9 mouse cellular contexts compared by ENCODE assay signal in genomic region chr2:118887845-118888548, GRCm38 (mm10). TPM values are rescaled to one million over a fixed set of nuclear protein-coding genes. Genes with fewer than 3 reads are reported as not detected.
DNase-seq lines count a peak whose midpoint lies in the region; ATAC-seq lines count a peak whose summit lies in the region.
"Had no signal": no experiment of that assay in that cellular context is flagged by ENCODE, and none has a peak within 500 bp of the region (broad histone marks: within the 10 kb centered on the region; RNA-seq: fewer than 3 reads in every experiment).

No protein-coding gene starts in this region.

- peak overlapping the region; percentile 22 for H3K4me3 ChIP-seq in heart, embryonic 12.5 days
- H3K4me3 ChIP-seq in intestine, embryonic 16.5 days (ENCODE audit: low read length) = no peak overlapping the region
- H3K4me3 ChIP-seq in midbrain, embryonic 16.5 days (ENCODE audit: low read depth, low read length) = no peak overlapping the region
- no peak overlapping the region for H3K4me3 ChIP-seq in forebrain, embryonic 15.5 days

- 16% methylated on average over 14 of the region's 14 CpGs for WGBS in heart, embryonic 12.5 days
- WGBS in intestine, embryonic 16.5 days = 27% methylated on average over 14 of the region's 14 CpGs
- WGBS in midbrain, embryonic 16.5 days = 27% methylated on average over 14 of the region's 14 CpGs
- WGBS in forebrain, embryonic 15.5 days = 30% methylated on average over 14 of the region's 14 CpGs

- peaks cover 71% of the 10 kb centered on the region for H3K27me3 ChIP-seq in heart, embryonic 12.5 days (replicated peaks)
- 0 out of 2 replicates have a peak, but pooled peaks cover 2% of the 10 kb centered on the region for H3K27me3 ChIP-seq in intestine, embryonic 16.5 days (replicated peaks; ENCODE audit: control insufficient read depth, insufficient read depth, low read length)
- H3K27me3 ChIP-seq in midbrain, embryonic 16.5 days (ENCODE audit: control insufficient read depth, insufficient read depth, low read depth, low read length) = peaks cover 1% of the 10 kb centered on the region; the same call in 1 of the 2 replicates
- H3K27me3 ChIP-seq in forebrain, embryonic 15.5 days = peaks cover 9% of the 10 kb centered on the region; the same call in 1 of the 2 replicates
- H3K27me3 ChIP-seq: Patski had no signal

- peak overlapping the region; percentile 58 for H3K4me2 ChIP-seq in heart, embryonic 12.5 days
- peak overlapping the region; percentile 9; the same call in 1 of the 2 replicates for H3K4me2 ChIP-seq in intestine, embryonic 16.5 days (ENCODE audit: low read depth, low read length)
- peak overlapping the region; percentile 43 for H3K4me2 ChIP-seq in midbrain, embryonic 16.5 days (ENCODE audit: low read length)
- no peak overlapping the region; the same call in 1 of the 2 replicates for H3K4me2 ChIP-seq in forebrain, embryonic 15.5 days (replicated peaks)

- intact Hi-C loops in heart, postnatal 25 days (cut with DNase I) = no loop called here

- peaks cover 14% of the 10 kb centered on the region for H3K4me1 ChIP-seq in heart, embryonic 12.5 days (replicated peaks)
- peaks cover 5% of the 10 kb centered on the region; the same call in 1 of the 2 replicates for H3K4me1 ChIP-seq in intestine, embryonic 16.5 days (ENCODE audit: control insufficient read depth, insufficient read depth, low read length)
- H3K4me1 ChIP-seq in midbrain, embryonic 16.5 days (ENCODE audit: control insufficient read depth, insufficient read depth, low read length) = peaks cover 5% of the 10 kb centered on the region
- peaks cover 8% of the 10 kb centered on the region for H3K4me1 ChIP-seq in forebrain, embryonic 15.5 days

- H3K9me3 ChIP-seq in heart, embryonic 12.5 days (replicated peaks) = no peaks in the 10 kb centered on the region
- no peaks in the 10 kb centered on the region for H3K9me3 ChIP-seq in intestine, embryonic 16.5 days (ENCODE audit: control insufficient read depth, low read length)
- H3K9me3 ChIP-seq in midbrain, embryonic 16.5 days (replicated peaks; ENCODE audit: control insufficient read depth, low read length, poor library complexity, severe bottlenecking) = no peaks in the 10 kb centered on the region
- H3K9me3 ChIP-seq in forebrain, embryonic 15.5 days = no peaks in the 10 kb centered on the region

- no peaks in the 10 kb centered on the region for H3K36me3 ChIP-seq in heart, embryonic 12.5 days
- no peaks in the 10 kb centered on the region; the same call in 1 of the 2 replicates for H3K36me3 ChIP-seq in intestine, embryonic 16.5 days (ENCODE audit: control insufficient read depth, insufficient read depth, low read length)
- no peaks in the 10 kb centered on the region for H3K36me3 ChIP-seq in midbrain, embryonic 16.5 days (ENCODE audit: control insufficient read depth, insufficient read depth, low read length)
- no peaks in the 10 kb centered on the region for H3K36me3 ChIP-seq in forebrain, embryonic 15.5 days

- H3K9ac ChIP-seq in heart, embryonic 12.5 days = 0 out of 2 replicates have a peak overlapping the region, but pooled peaks have one; percentile 39
- H3K9ac ChIP-seq in intestine, embryonic 16.5 days (ENCODE audit: low read depth, low read length) = no peak overlapping the region
- 0 out of 2 replicates have a peak overlapping the region, but pooled peaks have one; percentile 32 for H3K9ac ChIP-seq in midbrain, embryonic 16.5 days (ENCODE audit: low read depth, low read length)
- H3K9ac ChIP-seq in forebrain, embryonic 15.5 days (replicated peaks) = no peak overlapping the region

- H3K27ac ChIP-seq in heart, embryonic 12.5 days (ENCODE audit: poor library complexity, severe bottlenecking) = peak overlapping the region; percentile 33
- H3K27ac ChIP-seq in intestine, embryonic 16.5 days (ENCODE audit: low read length) = no peak overlapping the region
- no peak overlapping the region for H3K27ac ChIP-seq in midbrain, embryonic 16.5 days (ENCODE audit: low read length)
- H3K27ac ChIP-seq in forebrain, embryonic 15.5 days (replicated peaks) = no peak overlapping the region

- peak; percentile 92 for ATAC-seq in heart, embryonic 12.5 days (ENCODE audit: insufficient number of reproducible peaks, low FRiP score)
- peak; percentile 56 for ATAC-seq in common myeloid progenitor, adult 5-6 weeks (replicated peaks; ENCODE audit: low read depth, poor library complexity, severe bottlenecking)
- peak; percentile 24; the same call in 1 of the 2 replicates for ATAC-seq in intestine, embryonic 16.5 days
- peak; percentile 61 for ATAC-seq in midbrain, embryonic 16.5 days
- ATAC-seq in forebrain, embryonic 15.5 days (replicated peaks) = no peak
- ATAC-seq: Patski had no signal

- no peak for DNase-seq in heart, postnatal 25 days (ENCODE audit: low spot score)
- no peak for DNase-seq in right cerebral cortex, postnatal 25 days
- DNase-seq in gastrocnemius, postnatal 10 days = no peak

RNA-seq across cellular contexts. Expression of gene Bahd1, which starts 12.2 kb away (rescaled TPM):
- 4.5 and 4.8 TPM in 2 replicates for polyA plus RNA-seq in heart, embryonic 12.5 days (2016; fragmentation: Nextera tagmentation; extraction: Ambion mirVana)
- 10 to 100 TPM; 14.7 to 18.2 TPM for total RNA-seq in heart, postnatal 25 days (2021)
- 5.3 and 8.4 TPM in 2 replicates for total RNA-seq in common myeloid progenitor, adult 5-6 weeks (2017)
- 3.6 and 4.9 TPM in 2 replicates for polyA plus RNA-seq in intestine, embryonic 16.5 days (2015; fragmentation: Nextera tagmentation; extraction: Ambion mirVana)
- 6.4 and 6.9 TPM in 2 replicates for polyA plus RNA-seq in midbrain, embryonic 16.5 days (2015; fragmentation: Nextera tagmentation; extraction: Ambion mirVana)
- 6.7 TPM in 2 replicates for polyA plus RNA-seq in forebrain, embryonic 15.5 days (2015; fragmentation: Nextera tagmentation; extraction: Ambion mirVana)
- total RNA-seq in gastrocnemius, postnatal 10 days (2021) = 1 to 10 TPM; 4.8 to 7.4 TPM

RNA-seq across cellular contexts. Expression of gene Ivd, which starts 26.2 kb away (rescaled TPM):
- polyA plus RNA-seq in heart, embryonic 12.5 days (2016; fragmentation: Nextera tagmentation; extraction: Ambion mirVana) = 68.2 and 68.7 TPM in 2 replicates
- total RNA-seq in heart, postnatal 25 days (2021) = 100 to 1,000 TPM; 297 to 304 TPM
- 23.8 and 36.2 TPM in 2 replicates for total RNA-seq in common myeloid progenitor, adult 5-6 weeks (2017)
- polyA plus RNA-seq in intestine, embryonic 16.5 days (2015; fragmentation: Nextera tagmentation; extraction: Ambion mirVana) = 41.9 and 51.3 TPM in 2 replicates
- 38.6 and 46.3 TPM in 2 replicates for polyA plus RNA-seq in midbrain, embryonic 16.5 days (2015; fragmentation: Nextera tagmentation; extraction: Ambion mirVana)
- polyA plus RNA-seq in forebrain, embryonic 15.5 days (2015; fragmentation: Nextera tagmentation; extraction: Ambion mirVana) = 54.2 and 62.1 TPM in 2 replicates
- total RNA-seq in gastrocnemius, postnatal 10 days (2021) = 10 to 100 TPM; 57.9 to 75.4 TPM

RNA-seq across cellular contexts. Expression of gene Chst14, which starts 38.3 kb away (rescaled TPM):
- 23.9 and 25.4 TPM in 2 replicates for polyA plus RNA-seq in heart, embryonic 12.5 days (2016; fragmentation: Nextera tagmentation; extraction: Ambion mirVana)
- total RNA-seq in heart, postnatal 25 days (2021) = 1 to 10 TPM; 9.3 to 9.8 TPM
- total RNA-seq in common myeloid progenitor, adult 5-6 weeks (2017) = 2.9 and 3.9 TPM in 2 replicates
- polyA plus RNA-seq in intestine, embryonic 16.5 days (2015; fragmentation: Nextera tagmentation; extraction: Ambion mirVana) = 16.1 and 16.6 TPM in 2 replicates
- polyA plus RNA-seq in midbrain, embryonic 16.5 days (2015; fragmentation: Nextera tagmentation; extraction: Ambion mirVana) = 4.6 and 4.7 TPM in 2 replicates
- polyA plus RNA-seq in forebrain, embryonic 15.5 days (2015; fragmentation: Nextera tagmentation; extraction: Ambion mirVana) = 6.0 and 6.6 TPM in 2 replicates
- total RNA-seq in gastrocnemius, postnatal 10 days (2021) = 10 to 100 TPM in 1 of 2 experiments, 1 to 10 TPM in 1; 9.8 to 11.3 TPM

Comparison
In these comparisons a context has a peak if more than half of its experiments do, and no peak if none do; other contexts are left out.
1. H3K9ac ChIP-seq: peak in heart, embryonic 12.5 days (single experiment) and midbrain, embryonic 16.5 days (single experiment); none in intestine, embryonic 16.5 days (single experiment) and forebrain, embryonic 15.5 days (single experiment).